Mouse (Mus musculus) thymus, adult 2 months (tissue): Measurements from ENCODE around the gene Zfp462.

ENCODE experiments used
- CTCF ChIP-seq: fragments of 200-500 bp; IDR thresholded peaks from 2 replicates; pipeline ENCODE4 v1.5.1; 2012; ENCODE audit warnings: mild to moderate bottlenecking, control low read depth, low read length, moderate library complexity, borderline replicate concordance; ENCODE audit not compliant: control insufficient read depth, poor library complexity, insufficient read depth; ENCODE audit errors: extremely low read depth
- POLR2A ChIP-seq: fragments of 200-500 bp; IDR thresholded peaks from 2 replicates; pipeline ENCODE4 v1.6.1; 2012; ENCODE audit warnings: mild to moderate bottlenecking, low read length, control low read depth, moderate library complexity; ENCODE audit not compliant: control insufficient read depth, poor library complexity, insufficient read depth; ENCODE audit errors: extremely low read depth

DNA sequence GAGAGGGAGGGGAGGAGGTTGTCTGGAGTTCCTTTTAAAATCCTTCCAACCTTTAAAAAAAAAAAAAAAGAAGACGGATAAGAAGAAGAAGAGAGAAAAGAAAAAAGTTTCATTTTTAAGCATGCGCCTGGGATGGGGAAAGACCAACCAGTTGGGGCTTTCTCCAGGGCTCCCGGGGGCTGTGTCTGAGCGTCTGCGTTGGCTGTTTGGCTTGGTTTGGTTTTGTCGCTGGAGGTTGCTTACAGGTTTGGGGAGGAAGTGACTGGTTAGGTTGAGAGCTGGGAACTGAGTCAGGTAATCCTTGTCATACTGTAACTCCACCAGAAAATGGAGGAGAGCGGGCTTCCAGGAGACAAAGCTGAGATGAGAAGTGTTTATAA lies 4.7 kb downstream of the Zfp462 start:
- TF ChIP-seq CTCF (no peak), POLR2A (no peak)
